Mouse (Mus musculus) hindbrain, embryonic 14.5 days (tissue): ENCODE data around the gene Dyrk1a. TPM values are rescaled to one million over a fixed set of nuclear protein-coding genes. Genes with fewer than 3 reads are reported as not detected.

Experiments used
- ATAC-seq: fragments of 200-750 bp; cut with Nextera tagmentation; 2 replicates; pipeline ENCODE4 v1.8.0; 2017; ENCODE audit warnings: moderate number of reproducible peaks, mild to moderate bottlenecking, moderate TSS enrichment, moderate library complexity; ENCODE audit not compliant: low FRiP score
- DNase-seq: peaks from one replicate; pipeline ENCODE4 v3.0.0-alpha.2; 2015; ENCODE audit warnings: low spot score
- H3K27ac ChIP-seq: fragments of 300-500 bp; sonication (generic); 2 replicates; pipeline ENCODE4 v1.5.1; 2014; ENCODE audit warnings: mild to moderate bottlenecking, moderate library complexity
- H3K27me3 ChIP-seq: fragments of 300-500 bp; sonication (generic); 2 replicates; pipeline ENCODE4 v1.6.1; 2014; ENCODE audit warnings: mild to moderate bottlenecking, low read length, mixed read lengths; ENCODE audit not compliant: control insufficient read depth, insufficient read depth
- H3K36me3 ChIP-seq: fragments of 300-500 bp; sonication (generic); replicated peaks from 2 replicates; pipeline ENCODE4 v1.6.1; 2014; ENCODE audit not compliant: control insufficient read depth, insufficient read depth
- H3K4me1 ChIP-seq: fragments of 300-500 bp; sonication (generic); replicated peaks from 2 replicates; pipeline ENCODE4 v1.6.1; 2014; ENCODE audit warnings: antibody characterized with exemption, low read length, mixed read lengths; ENCODE audit not compliant: control insufficient read depth, insufficient read depth
- H3K4me2 ChIP-seq: fragments of 300-500 bp; sonication (generic); replicated peaks from 2 replicates; pipeline ENCODE4 v1.6.1; 2014; ENCODE audit warnings: mild to moderate bottlenecking, moderate library complexity
- H3K4me3 ChIP-seq: fragments of 300-500 bp; sonication (generic); replicated peaks from 2 replicates; pipeline ENCODE4 v1.5.1; 2014; ENCODE audit warnings: mild to moderate bottlenecking, low read length
- H3K9ac ChIP-seq: fragments of 300-500 bp; sonication (generic); 2 replicates; pipeline ENCODE4 v1.6.1; 2014
- H3K9me3 ChIP-seq: fragments of 300-500 bp; sonication (generic); 2 replicates; pipeline ENCODE4 v1.6.1; 2016; ENCODE audit warnings: low read length; ENCODE audit not compliant: control insufficient read depth
- WGBS: fragments of 180-500 bp; shearing (Covaris S2); extraction: QIAGEN DNeasy Blood & Tissue Kit; methylation state at CpG from one replicate; pipeline ENCODE4 v1.1.7; 2014; 5-methylcytosine and 5-hydroxymethylcytosine counted together
- polyA plus RNA-seq: library from polyadenylated mRNA; unstranded; fragments of >200 nt; fragmentation: Nextera tagmentation; extraction: Ambion mirVana; gene quantifications from 2 replicates; pipeline ENCODE4 v1.2.1, GENCODE M21; 2014

The Dyrk1a gene
- polyA plus RNA-seq, 1 experiment from 2014 or later: 14.0 TPM

DNA sequence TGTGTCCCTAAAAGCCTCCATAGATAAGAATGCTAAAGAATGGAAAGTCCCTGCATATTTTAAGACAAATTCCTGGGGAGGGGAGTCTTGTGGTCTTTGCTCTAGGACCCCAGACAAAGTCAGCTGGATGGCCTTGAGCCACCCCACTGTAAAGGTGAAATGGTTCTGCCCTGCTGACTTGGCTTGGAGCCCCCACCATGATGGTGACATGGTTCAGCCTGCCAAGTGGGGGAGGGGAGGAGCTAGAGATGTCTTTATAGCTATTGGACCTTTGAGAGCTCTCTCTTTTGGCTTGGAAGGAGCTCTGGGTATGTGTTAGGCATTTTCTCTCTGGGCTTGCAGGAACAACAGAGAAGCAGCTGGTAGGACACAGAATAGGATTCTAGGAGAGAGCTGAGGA lies 17.9 kb upstream of the Dyrk1a start:
- ATAC-seq (no peak), DNase-seq (no peak)
- H3K36me3 ChIP-seq: no peaks in the 10 kb centered on the region
- no peak overlapping the region for H3K4me3 ChIP-seq
- no peak overlapping the region for H3K4me2 ChIP-seq
- no peaks in the 10 kb centered on the region for H3K4me1 ChIP-seq
- no peaks in the 10 kb centered on the region for H3K9me3 ChIP-seq
- no peak overlapping the region for H3K9ac ChIP-seq
- H3K27me3 ChIP-seq: no peaks in the 10 kb centered on the region
- H3K27ac ChIP-seq: no peak overlapping the region

DNA sequence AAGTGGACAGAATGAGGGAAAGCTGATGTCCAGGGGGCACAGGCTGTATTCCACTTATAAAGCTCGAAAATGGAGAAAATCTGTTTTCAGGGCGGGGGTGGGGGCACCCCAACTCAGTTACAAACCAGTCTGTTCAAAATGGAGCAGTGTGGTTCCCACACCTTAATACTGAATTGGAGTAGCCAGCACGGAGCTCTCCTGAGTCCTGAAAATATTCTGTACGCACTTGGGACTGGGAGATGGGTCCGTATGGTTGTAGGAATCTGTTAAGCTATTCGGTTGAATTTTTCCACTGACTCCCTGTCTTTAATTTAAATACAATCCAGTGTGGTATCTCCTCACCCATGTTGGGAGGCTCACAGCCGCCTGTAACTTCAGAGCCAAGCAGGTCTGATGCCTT lies 14.5 kb upstream of the Dyrk1a start:
- Histone ChIP-seq H3K9ac (no peak overlapping the region), H3K36me3 (no peaks in the 10 kb centered on the region), H3K4me2 (no peak overlapping the region), H3K9me3 (no peaks in the 10 kb centered on the region), H3K4me1 (no peaks in the 10 kb centered on the region), H3K27me3 (no peaks in the 10 kb centered on the region), H3K4me3 (no peak overlapping the region), H3K27ac (no peak overlapping the region)
- DNase-seq (no peak), ATAC-seq (no peak)
- WGBS: 85% methylated on average over 7 of the region's 7 CpGs

DNA sequence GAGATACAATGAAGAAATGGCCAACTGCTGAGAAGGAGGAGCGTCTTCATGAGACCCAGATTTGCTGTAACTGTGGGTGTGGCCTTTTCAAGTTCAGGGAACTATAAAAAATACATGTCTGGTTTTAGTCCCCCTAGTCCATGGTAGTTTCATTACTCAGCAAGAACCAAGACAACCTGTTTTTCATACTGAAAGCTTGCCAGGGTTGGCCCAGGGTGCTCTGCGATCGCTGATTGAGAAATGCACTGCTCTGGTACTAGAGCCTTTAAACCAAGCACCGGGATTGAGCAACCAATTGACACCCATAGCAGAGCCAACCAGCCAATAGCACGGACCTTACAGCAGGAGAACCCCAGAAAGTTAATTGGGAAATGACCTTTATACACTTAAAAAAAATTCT lies 13.6 kb upstream of the Dyrk1a start:
- no peak for DNase-seq
- WGBS: 86% methylated on average over 5 of the region's 5 CpGs
- Histone ChIP-seq H3K9ac (no peak overlapping the region), H3K4me3 (no peak overlapping the region), H3K27ac (no peak overlapping the region), H3K4me1 (no peaks in the 10 kb centered on the region), H3K36me3 (no peaks in the 10 kb centered on the region), H3K4me2 (no peak overlapping the region), H3K9me3 (no peaks in the 10 kb centered on the region), H3K27me3 (no peaks in the 10 kb centered on the region)
- no peak for ATAC-seq

DNA sequence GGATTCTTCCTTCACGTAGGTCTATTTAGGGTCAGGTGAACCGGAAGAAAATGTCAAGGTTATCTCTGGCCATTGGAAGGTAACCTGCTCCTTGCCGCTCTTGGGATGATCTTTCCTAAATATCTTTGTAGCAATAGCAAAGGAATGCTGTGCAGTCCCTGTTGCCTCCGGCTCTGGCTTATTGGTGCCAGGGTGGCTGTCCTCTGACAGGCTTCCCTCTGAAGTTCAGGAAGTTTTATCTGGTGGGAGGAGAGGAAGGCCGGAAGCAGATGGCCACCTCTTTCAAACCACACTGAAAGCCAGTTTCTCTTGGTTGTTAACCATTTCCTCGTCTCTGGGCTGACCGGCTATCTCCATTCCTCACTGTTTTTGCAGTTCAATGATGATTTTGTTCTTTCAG lies 10.5 kb upstream of the Dyrk1a start:
- Histone ChIP-seq H3K4me1 (no peaks in the 10 kb centered on the region), H3K27ac (no peak overlapping the region), H3K27me3 (no peaks in the 10 kb centered on the region), H3K36me3 (no peaks in the 10 kb centered on the region), H3K9me3 (no peaks in the 10 kb centered on the region), H3K9ac (no peak overlapping the region), H3K4me3 (no peak overlapping the region), H3K4me2 (no peak overlapping the region)
- ATAC-seq (no peak), DNase-seq (no peak)
- 70% methylated on average over 7 of the region's 7 CpGs for WGBS

DNA sequence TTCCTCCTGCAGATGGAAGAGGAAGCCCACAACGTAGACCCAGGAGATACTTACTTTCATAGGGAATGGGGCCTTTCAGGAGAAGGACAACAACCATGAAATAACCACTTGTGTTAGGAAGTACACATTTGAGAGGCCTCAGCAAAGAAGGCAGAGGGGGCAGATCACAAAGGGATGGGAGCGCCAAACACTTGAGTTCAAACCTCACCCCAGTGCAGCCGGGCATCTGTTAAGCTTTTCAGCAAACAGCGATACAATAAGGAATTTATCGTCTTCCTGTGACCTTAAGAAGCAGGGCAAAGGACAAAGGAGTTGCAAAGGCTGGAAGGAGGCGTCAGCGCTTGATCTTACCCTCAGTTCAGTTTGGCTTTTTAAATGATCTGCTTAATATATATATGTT lies 10.0 kb upstream of the Dyrk1a start:
- Histone ChIP-seq H3K36me3 (no peaks in the 10 kb centered on the region), H3K4me2 (no peak overlapping the region), H3K4me1 (no peaks in the 10 kb centered on the region), H3K9ac (no peak overlapping the region), H3K27ac (no peak overlapping the region), H3K4me3 (no peak overlapping the region), H3K9me3 (no peaks in the 10 kb centered on the region), H3K27me3 (no peaks in the 10 kb centered on the region)
- ATAC-seq (no peak), DNase-seq (no peak)
- 73% methylated on average over 7 of the region's 7 CpGs for WGBS

DNA sequence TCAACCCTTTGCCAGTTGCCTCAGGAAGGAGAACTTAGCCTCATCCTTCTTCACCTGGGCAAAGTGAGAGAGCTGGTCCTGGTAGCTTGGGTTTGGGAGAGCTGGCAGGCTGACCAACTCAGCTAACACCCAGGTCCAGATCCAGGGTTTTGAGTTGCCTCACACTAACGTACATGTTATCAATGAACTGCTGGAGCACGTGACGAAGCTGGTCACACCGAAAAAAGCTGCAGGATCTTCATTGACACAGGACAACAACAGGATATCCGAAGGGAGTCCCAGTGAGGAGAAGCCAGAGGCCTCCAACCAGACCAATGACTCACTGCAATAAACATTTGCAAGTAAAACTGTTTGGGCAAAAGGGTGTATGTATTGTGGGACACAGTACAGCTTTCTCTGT lies 9.2 kb upstream of the Dyrk1a start:
- ATAC-seq: no peak
- WGBS: 83% methylated on average over 5 of the region's 5 CpGs

DNA sequence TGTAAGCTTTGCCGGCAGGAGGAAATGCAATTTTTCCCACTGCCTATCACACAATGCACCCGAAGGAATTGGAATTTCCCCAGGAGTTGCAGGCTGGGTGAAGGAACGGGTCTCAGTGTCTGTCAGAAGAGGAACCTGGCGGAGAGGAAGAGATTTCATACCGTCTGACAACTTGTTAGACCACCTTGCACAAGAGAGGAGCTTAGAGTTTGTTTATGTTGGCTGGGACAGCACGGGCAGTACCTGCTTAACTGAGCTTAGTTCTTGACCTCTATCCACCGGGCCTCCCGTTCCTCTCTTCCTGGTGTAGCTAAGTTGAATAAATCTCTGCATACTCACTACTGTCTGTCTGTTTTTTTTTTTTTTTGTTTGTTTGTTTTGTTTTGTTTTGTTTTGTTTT lies 3.7 kb upstream of the Dyrk1a start:
- Histone ChIP-seq H3K9ac (no peak overlapping the region), H3K36me3 (no peaks in the 10 kb centered on the region), H3K27ac (no peak overlapping the region), H3K4me3 (no peak overlapping the region), H3K4me1 (peaks cover under 1% of the 10 kb centered on the region), H3K4me2 (no peak overlapping the region), H3K27me3 (no peaks in the 10 kb centered on the region), H3K9me3 (no peaks in the 10 kb centered on the region)
- WGBS: 76% methylated on average over 8 of the region's 8 CpGs
- DNase-seq (no peak), ATAC-seq (no peak)

More for the DNA sequence above, 9.2 kb upstream of the Dyrk1a start:
- Histone ChIP-seq H3K9ac (no peak overlapping the region), H3K4me2 (no peak overlapping the region), H3K4me3 (no peak overlapping the region), H3K27ac (no peak overlapping the region), H3K27me3 (no peaks in the 10 kb centered on the region), H3K9me3 (no peaks in the 10 kb centered on the region), H3K36me3 (no peaks in the 10 kb centered on the region), H3K4me1 (no peaks in the 10 kb centered on the region)
- DNase-seq: no peak

DNA sequence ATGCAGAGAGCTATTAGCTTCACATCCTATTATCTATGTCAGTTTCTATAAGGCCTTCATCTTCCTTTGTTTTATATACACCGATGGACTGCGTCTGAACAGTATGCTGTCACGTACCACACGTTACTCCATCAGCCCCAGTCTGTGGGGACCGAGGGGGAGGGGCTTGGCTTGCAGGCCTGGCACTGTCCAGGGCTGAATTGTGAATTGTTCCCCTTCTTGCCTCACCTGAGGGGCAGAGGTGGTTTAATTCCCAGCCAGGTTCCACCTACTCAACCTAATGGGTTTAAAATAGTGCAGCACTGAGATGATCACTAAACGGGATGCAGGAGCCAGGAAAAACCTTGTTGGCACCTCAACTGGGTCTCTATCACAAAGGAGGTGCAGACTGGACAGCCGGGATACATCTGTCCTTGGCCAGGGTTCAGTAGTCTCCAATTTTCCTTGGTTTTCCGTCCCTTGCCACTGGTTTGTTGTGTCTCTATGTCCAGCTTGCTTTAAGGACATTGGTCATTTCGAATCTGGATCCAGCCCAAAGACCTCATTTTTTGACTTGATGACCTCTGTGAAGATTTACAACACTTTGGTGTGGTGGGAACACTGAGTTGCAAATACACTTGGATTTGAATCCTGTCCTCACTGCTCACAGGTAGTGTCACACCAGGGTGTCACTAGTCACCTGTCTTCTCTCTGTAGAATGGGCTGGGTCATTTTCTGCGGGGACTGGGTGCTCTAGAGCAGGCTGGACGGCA lies 2.8 kb upstream of the Dyrk1a start:
- 81% methylated on average over 11 of the region's 11 CpGs for WGBS

DNA sequence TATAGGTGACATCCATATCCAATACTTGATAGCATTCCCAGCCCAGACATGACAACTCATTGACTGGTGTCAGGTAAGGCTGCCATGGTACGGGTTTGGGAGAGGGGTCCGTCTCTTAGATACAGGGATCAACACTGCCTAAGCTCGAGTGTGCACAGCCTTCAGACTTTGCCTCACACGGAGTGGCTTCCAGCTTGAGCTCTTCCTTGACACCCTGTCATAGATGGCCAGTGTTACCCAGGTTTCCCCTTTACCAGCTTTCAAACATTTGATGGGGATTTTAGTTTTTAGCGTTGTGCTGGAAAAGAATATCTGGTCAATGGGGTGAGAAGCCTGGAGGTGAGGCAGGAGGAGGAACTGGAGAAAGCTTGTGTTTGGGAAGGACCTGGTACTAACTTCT lies 2.1 kb upstream of the Dyrk1a start:
- DNase-seq (no peak), ATAC-seq (no peak)
- Histone ChIP-seq H3K4me1 (peaks cover 15% of the 10 kb centered on the region), H3K9ac (no peak overlapping the region), H3K4me3 (no peak overlapping the region), H3K36me3 (no peaks in the 10 kb centered on the region), H3K9me3 (no peaks in the 10 kb centered on the region), H3K4me2 (no peak overlapping the region), H3K27me3 (no peaks in the 10 kb centered on the region), H3K27ac (no peak overlapping the region)
- WGBS: 73% methylated on average over 5 of the region's 5 CpGs

More for the DNA sequence above, 2.8 kb upstream of the Dyrk1a start:
- no peaks in the 10 kb centered on the region for H3K9me3 ChIP-seq
- ATAC-seq: no peak
- H3K9ac ChIP-seq: no peak overlapping the region
- no peak for DNase-seq
- H3K4me1 ChIP-seq: peaks cover 8% of the 10 kb centered on the region
- no peaks in the 10 kb centered on the region for H3K36me3 ChIP-seq
- H3K4me2 ChIP-seq: no peak overlapping the region
- no peak overlapping the region for H3K27ac ChIP-seq
- no peak overlapping the region for H3K4me3 ChIP-seq
- no peaks in the 10 kb centered on the region for H3K27me3 ChIP-seq
